Mouse (Mus musculus) gastrocnemius, postnatal 36 days (tissue): Measurements from ENCODE around the gene Dclre1a. TPM values are rescaled to one million over a fixed set of nuclear protein-coding genes. Genes with fewer than 3 reads are reported as not detected.

Experiments
- DNase-seq, 2 experiments: peaks; one replicate each; pipeline ENCODE4 v3.0.0; 2022
- intact Hi-C: fragments of 180-260 bp; cut with DNase I; formaldehyde crosslinking; loops from one replicate; pipeline ENCODE4 v1.15.1; 2025
- long read RNA-seq, 2 experiments: library from polyadenylated mRNA; stranded (forward); transcript quantifications; one replicate each; pipeline ENCODE4 v2.0.0; 2021
- total RNA-seq, 2 experiments: library from RNA; stranded (reverse); gene quantifications; 2 replicates each; pipeline ENCODE4 v1.2.3; 2021

Gene Dclre1a
- 1 to 10 TPM; 2.1 to 3.8 TPM for total RNA-seq
- long read RNA-seq, experiment 1 = 0 reads
- long read RNA-seq, experiment 2 = 0 reads

DNA sequence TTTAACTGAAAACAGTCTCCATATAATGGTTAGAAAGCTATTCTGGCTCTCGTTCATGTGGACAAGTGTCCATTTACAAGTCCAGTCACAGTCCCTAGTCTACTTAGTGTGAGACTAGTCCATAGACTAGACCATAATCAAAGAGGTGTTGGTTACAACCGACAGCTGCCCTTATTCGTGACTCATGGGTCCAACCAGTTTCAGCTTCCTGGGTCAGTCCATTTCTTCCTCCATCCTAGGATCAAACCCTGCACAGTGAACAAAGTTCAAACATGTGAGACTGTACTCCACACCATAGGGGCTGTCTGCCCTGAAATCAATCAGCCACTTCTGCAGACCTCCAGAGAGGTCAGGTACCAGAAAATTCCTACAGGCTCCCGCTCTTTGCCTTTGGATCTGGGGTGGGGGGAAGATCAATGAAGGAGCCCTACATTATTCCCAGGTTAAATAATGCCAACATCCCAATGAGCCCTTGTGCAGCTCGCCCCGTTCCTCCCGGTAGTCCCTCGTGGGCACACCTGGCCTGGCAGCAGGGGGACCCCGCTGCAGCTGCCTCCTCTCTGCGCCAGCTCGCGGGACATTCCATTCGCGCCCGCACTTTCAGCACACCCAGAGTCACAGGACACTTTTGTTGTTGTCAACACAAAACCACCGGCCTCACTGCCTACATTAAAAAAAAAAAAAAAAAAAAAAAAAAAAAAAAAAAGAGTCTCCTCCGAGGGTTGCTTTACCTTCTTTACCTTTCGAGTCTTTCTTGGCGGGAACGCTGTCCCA lies at the start of gene Dclre1a:
Gene Dclre1a, minus strand, starts transcription at position 767 of the 774 bp plus-strand sequence.
- peak; percentile 62 to 64 for DNase-seq

DNA sequence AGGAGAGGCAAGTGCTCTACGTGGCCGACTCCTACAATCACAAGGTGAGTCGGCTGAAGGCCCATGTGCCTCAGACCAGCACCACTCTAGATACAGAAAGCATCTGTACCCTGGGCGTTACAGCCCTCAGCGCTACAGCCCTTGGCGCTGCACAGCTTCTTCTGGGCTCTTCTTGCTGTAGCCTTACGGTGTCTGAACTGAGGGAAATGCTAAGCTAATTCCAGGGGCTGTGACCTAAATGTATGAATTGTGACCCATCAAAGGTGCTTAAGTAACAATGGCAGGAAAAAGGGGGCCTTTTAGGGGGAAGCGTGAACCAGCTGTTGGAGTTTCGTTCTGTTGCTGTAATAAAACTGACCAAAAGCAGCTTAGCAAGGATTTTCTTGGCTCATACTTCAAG lies 44.5 kb upstream of the Dclre1a start:
- intact Hi-C loops = no loop called here
- DNase-seq = no peak

More for the DNA sequence above, at the start of gene Dclre1a:
- intact Hi-C loops = no loop called here

DNA sequence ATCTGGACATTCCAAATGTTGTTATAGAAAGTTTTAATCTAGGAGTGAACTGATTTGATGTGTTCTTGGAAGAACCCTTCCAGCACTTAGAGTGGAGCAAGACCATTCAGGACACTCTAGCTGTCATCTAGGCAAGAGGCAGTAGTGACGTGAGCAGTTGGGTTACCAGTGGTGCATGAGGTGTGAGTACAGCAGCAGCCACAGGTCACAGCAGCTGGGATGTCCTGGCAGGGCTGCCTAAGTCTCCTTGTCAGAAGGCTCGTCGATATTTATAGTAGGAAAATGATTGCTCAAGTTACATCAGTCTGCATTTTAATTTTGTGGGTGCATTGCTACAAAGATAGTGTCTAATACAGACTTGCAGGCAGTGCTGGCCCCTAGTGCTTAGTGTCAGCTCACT lies 42.2 kb upstream of the Dclre1a start:
- DNase-seq = no peak
- intact Hi-C loops = no loop called here

DNA sequence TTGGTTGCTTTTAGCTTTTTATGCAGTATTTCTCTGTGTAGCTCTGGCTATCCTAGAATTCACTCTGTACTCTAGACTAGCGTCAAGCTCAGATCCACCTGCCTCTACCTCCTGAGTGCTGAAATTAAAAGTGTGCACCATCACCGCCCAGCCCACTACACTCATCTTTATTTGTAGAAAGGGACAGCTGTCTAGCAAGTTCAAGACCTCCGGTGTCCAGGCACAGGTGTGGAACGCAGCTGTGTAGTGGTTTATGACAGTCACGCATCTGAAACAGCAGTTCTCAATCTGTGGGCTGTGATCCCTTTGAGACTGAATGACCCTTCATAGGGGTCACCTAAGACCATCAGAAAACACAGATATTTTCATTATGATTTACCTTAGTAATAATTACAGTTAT lies 41.4 kb upstream of the Dclre1a start:
- intact Hi-C loops = no loop called here
- no peak for DNase-seq

DNA sequence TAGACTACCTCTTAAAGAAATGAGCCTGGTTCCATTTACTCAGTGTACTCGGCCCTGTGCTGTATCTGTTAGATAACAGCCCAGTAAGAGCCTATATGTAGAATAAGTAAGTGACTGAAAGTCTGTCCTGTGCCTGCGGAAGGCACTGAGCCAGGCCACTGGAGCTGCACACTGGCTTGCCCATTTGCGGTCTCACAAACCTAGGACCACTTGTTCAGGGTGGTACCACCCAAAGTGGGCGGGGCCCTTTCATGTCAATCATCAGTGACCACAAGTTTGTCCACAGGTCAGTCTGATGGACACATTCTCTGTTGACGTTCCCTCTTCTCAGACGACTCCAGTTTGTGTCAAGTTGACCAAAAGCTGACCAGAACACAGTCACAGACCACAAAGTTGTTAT lies 41.0 kb upstream of the Dclre1a start:
- intact Hi-C loops = no loop called here
- DNase-seq = no peak

DNA sequence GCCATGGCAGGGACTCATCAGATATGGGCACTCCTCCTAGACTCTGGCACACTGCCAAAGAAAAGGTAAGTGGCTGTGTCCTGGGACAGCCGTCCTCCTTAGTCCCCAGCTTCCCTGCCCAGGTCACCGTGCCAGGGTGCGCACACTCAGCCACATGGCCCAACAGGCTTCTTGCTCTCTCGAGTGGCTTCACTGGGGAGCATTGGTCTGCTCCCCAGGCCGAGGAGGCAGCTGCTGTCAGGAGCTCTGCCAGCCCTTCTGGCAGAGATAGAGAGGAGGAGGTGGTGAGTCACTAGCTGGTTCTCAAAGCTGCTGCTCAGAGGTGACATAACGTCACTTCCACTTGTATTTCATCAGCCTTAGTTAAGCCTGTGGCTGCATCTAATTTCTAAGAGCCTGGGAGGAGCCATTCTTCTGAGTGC lies 40.2 kb upstream of the Dclre1a start:
- intact Hi-C loops = no loop called here
- peak; percentile 61 to 72 for DNase-seq

DNA sequence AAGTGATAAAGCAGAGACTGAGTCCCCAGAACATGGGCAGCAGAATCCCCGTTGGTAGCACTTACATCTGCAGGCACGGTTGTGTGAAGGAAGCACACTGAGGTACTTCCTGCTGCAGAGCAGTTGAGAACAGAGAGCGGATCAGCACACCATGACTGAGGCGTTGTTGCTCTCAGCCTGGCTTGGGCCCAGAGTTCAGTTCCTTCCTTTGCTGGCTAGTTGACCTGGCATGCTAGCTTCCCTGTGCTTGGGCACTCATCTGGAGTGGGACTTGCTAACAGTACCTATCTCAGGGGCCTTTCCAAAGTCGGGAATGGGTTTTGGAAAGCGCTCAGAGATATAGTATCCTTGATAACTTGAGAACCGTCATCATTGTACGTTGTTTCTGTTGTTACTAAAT lies 38.3 kb upstream of the Dclre1a start:
- DNase-seq = no peak
- intact Hi-C loops = no loop called here

DNA sequence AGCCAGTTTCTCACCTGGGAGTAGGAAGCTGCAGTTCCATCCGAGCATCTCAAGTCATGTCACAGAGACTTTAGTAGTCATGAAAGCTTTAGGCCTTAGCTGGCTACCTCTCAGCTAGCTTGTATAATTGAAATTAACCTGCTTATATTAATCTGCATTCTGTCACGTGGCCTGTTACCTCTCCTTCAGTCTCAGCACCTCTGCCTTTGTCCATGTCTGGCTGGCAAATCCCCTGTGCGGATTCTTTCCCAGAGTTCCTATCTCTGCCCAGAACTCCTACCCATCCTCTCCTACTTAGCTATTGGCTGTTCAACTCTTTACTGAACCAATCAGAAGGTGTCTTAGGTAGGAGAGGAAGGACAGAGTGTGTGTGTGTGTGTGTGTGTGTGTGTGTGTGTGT lies 36.3 kb upstream of the Dclre1a start:
- intact Hi-C loops = no loop called here
- no peak for DNase-seq

DNA sequence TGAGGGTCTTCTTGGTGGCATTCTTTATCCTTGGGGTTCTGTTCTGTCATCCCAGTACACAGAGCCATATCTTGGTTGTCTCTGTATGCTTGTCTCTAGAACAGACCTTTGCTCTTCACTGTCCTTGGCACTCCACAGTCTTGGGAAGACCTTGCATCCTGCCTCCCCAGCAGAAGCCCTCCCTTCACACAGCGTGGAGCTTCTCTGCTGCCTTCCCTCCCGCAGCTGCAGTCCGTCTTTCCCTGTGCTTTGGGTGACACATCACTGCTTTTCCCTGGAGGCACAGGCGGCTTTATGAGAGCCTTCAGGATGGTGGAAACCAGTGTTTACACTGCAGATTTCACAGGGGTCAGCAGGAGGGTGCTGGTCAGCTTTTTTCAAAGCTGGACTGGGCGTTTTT lies 35.8 kb upstream of the Dclre1a start:
- intact Hi-C loops = no loop called here
- no peak for DNase-seq

DNA sequence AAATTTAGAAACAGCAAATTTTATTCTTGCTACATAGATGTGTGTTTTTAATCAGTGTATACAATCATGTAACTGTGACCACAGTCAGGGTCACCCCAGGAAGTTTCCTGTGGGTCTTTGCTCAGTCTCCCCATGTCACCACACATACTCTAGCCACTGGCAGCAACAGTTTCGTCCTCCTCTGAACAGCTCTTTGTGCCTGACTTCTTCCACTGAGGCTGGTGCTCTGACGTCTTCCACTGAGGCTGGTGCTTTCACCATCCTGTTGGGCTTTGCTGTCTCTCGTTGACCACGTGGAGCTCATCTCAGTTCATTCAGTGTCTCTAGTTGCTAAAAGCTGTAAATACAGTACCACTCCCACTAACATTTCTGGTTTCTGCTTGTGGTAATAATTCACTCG lies 34.0 kb upstream of the Dclre1a start:
- no peak for DNase-seq
- intact Hi-C loops = no loop called here

DNA sequence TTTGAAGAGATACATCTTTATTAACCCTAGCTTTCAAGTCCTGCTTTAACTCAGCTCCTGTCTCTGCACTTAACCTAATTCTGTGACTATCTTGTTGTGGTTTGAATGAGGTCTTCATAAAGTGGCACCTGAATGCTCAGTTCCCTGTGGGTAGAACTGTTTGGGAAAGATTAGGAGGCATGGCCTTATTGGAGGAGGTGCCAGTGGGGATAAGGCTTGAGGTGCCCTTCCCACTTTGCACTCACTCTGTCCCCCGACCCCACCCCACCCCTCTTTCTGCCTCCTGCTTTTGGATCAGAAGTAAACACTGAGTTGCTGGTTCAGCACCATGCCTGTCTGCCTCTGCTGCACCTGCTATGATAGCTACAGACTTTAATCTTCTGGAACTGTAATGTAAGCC lies 29.8 kb upstream of the Dclre1a start:
- no peak for DNase-seq
- intact Hi-C loops = no loop called here

DNA sequence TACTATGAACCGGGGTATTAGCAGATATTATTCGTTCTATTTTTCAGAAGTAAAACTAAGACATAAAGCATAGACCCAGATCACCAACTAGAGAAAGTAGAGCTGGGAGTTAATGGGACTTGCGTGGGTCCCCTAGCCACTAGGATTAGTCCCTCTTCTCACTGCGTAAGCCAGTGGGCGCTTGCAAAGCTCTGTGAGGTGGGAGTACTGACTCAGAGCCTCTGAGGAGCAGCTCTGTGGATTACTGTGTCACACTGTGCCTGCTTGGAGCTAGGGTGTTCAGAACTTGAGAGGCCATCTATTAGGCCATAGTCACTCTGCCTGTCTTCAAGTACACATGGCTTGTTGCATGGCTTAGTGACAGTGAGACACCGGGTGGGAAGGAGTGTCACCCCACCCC lies 25.2 kb upstream of the Dclre1a start:
- DNase-seq = no peak

DNA sequence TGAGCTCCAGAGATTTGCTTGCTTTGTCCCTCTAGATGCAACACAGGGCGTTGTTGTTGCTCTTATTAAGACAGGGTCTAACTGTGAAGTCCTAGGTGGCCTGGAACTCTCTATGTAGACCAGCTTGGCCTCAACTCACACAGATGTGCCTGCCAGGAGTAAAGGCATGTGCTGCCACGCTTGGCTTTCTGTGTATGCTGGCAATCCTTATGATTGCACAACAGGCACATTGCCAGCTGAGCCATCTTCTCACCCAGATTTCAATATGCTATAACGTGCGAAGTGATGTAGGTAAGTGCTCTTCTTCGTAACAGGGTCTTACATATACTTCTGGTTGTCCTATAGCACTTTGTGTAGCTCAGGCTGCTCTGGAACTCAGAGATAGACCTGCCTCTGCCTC lies 23.9 kb upstream of the Dclre1a start:
- intact Hi-C loops = loop anchor here (5.0 kb wide), 1 partner anchor 150 kb away; no protein-coding TSS in a partner anchor
- no peak for DNase-seq

More for the DNA sequence above, 25.2 kb upstream of the Dclre1a start:
- intact Hi-C loops = loop anchor here (5.0 kb wide), 1 partner anchor 151 kb away; no protein-coding TSS in a partner anchor

DNA sequence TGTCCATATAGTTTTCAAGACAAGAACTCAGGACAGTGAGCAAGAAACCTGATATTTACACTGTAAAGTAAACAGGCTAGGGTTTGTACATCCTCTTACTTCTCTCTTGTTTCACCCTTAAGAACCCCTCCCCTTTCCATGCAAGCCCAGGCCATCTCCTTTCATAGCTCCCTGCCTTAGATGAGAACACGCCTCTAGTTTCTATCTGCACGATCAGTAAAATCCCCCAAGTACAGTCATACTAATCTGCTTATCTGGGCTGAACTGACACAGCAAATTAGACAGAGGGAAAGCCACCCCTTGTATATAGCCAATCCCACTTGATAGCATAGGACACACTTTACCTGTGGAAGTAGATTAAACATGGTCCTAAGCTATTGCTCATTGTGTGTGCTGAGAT lies 23.2 kb upstream of the Dclre1a start:
- intact Hi-C loops = loop anchor here (5.0 kb wide), 1 partner anchor 149 kb away; no protein-coding TSS in a partner anchor
- no peak for DNase-seq

DNA sequence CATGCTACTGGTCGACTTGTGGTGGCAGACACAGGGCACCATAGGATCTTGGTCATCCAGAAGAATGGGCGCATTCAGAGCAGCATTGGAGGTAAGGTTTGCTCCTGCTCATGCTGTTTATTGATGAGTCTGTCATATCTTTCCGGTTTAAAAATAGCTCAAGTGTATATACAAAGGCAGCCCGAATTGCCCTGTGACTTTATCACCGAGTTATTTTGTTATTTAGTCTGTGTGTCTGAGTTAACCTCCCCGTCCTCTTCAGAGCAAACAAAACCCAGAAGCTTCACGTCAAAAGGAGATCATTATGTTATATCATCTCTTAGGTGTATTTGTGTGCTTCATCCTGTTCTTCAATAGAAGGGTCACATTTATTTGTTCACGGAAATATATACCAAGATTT lies 22.8 kb upstream of the Dclre1a start:
- intact Hi-C loops = loop anchor here (5.0 kb wide), 1 partner anchor 148 kb away; no protein-coding TSS in a partner anchor
- no peak for DNase-seq

DNA sequence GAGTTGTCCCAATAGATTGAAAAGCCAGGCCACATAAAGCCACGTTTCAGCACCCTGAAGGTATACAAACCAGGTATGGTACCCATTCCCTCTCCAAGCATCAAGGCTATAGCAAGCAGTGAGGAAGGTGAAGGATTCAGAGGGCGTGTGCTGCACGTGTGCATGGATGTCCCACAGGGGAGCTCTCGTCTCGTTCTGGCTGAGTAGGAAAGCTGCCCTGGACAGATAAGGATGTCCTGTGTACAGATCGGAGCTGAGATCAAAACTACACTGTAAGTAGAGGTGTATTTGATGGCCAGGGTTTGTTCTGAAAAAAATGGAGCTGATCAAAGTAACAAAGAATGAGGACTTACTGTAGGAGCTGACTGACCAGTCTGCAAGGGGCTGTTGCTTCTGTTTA lies 18.9 kb upstream of the Dclre1a start:
- intact Hi-C loops = no loop called here
- DNase-seq = no peak

DNA sequence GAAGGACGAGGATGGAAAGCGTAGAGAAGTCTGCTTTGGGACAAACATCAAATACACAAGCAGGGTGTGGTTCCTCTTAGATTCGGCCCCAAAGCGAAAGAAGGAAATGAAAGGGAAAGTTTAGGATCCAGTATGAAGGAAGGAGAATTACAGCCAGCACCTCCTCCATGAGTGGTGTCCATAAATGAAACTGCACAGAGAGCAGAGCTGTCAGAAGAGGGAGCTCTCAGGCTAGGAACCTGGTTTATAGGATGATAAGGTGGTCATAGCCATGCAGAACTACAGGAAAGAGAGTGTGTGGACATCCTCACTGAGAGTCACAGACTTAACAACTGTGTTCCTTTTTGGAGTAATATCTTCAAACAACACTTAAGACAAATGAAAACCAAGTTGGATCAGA lies 18.0 kb upstream of the Dclre1a start:
- intact Hi-C loops = no loop called here
- peak in 1 of 2 experiments; percentile 18 for DNase-seq

DNA sequence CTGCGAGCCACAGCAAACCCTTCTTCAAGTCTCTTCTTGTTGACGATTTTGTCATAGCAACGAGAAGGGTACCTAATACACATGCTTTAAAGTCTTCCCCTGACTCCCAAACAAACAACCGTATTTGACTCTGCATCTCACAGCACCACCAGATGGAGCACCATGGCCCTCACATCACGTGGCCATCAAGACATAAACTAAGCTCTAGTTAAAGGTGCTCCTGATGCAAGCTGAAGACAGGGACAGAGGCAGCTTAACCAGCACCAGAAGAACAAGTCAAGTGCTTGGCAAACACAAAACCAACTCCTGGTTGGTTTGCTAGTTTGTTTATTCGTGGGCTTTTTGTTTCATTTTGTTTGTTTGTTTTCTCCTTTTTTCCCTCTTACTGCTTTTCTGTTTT lies 17.3 kb upstream of the Dclre1a start:
- no peak for DNase-seq
- intact Hi-C loops = no loop called here

DNA sequence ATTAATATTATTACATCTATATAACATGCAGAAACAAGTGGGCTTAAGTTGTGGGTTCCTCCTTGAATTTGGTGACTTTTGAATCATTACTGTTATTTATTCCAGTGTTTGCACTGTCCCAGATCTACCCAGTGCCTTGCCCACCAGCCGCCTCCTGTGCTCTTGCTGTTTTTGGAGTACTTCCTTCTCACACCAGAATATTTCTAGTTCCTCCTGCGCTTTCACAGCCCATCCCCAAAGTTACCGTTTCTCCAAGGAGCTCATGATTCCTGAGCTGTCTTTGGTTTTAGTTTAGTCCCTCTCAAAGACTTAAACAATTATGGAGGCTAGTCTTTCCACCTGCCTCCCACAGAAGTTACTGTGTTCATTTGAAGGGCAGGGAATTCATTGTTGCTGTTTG lies 15.4 kb upstream of the Dclre1a start:
- intact Hi-C loops = loop anchor here (2.0 kb wide), 1 partner anchor 213 kb away; no protein-coding TSS in a partner anchor

DNA sequence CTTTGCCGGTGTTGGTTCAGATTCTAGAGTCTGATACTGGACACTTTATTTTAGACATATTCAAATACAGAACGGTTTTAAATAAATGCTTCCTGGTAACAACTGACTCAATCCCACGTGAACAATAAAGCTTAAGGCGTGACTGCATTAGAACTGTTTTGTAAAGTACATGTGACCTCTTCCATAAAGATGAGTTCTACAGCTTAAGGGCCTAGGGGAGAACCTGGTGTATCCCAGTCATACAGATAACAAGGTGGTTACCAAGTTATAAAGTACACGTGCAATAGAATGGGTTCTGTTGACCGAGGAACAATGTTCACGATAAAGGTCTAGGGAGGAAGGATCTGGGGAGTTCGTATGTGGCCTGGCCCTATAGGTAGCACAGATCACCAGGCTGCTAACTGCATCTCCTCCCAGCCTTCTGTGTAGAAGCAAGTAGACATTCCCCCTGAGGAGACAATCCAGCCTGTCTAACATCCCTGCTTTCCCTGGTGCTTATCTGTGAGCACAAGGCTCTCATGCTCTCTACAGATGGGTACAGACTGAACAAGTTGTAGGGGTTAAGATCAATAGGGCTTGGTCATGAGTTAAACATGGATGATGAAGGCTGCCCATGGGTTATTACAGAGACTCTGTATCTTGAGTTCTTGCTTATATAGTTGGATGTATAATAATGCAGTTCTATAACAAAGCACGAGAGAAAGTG lies 14.6 kb upstream of the Dclre1a start:
- intact Hi-C loops = loop anchor here (2.0 kb wide), 1 partner anchor 214 kb away; no protein-coding TSS in a partner anchor
- DNase-seq = no peak

More for the DNA sequence above, 15.4 kb upstream of the Dclre1a start:
- DNase-seq = no peak

DNA sequence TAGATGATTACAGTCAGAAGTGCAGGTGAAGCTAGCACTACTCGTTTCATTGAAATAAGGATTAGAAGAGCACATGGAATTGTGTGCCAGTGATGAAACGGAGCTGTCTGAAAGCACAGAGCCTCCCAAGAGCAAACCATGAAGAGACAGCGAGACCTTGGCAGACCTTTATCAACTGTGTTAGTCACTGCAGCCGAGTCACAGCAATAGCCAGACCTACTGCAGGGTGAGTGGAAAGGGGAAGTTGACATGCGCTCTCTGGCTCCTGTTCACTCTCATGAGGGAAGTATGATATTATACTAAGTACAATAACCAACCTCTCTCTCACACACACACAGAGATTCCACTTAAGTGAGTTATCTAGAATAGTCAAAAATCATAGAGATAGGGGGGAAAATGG lies 8.0 kb upstream of the Dclre1a start:
- no peak for DNase-seq
- intact Hi-C loops = loop anchor here (5.0 kb wide), 1 partner anchor 129 kb away; no protein-coding TSS in a partner anchor
